In the genomic region with DNA sequence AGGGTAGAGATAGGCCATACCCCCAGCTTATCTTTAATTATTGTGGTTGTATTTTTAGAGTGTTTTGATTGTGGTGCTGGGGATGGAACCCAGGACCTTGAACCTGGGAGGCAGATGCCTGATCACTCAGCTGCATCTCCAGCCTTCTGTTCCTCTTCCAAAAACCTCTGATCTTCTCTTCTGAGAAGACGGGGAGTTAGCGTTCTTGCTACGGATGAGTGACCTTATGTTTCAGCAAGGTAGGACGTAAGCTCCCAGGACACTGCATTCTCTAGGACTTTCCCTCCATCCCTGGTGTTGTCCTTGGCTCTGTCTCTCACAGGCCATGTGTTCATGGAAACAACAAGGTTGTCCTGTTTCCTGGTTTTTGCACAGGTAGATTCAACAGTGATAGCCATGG, we compare ENCODE assay signal across 18 mouse cellular contexts.
DNase-seq lines count a peak whose midpoint lies in the region; TF ChIP-seq lines count a peak whose summit lies in the region.
"Had no signal": no experiment of that assay in that cellular context is flagged by ENCODE, and none has a peak within 500 bp of the region (broad histone marks: within the 10 kb centered on the region; RNA-seq: fewer than 3 reads in every experiment).

No protein-coding gene starts in this region.

- WGBS in cerebellum, adult 2 months, result 52% methylated on average over 4 of the region's 4 CpGs
- WGBS in heart, embryonic 10.5 days, result 93% methylated on average over 4 of the region's 4 CpGs

- H3K4me1 ChIP-seq in cerebellum, adult 2 months (ENCODE audit: control insufficient read depth, insufficient read depth, low read length), result peaks cover 44% of the 10 kb centered on the region
- H3K4me1 ChIP-seq in heart, embryonic 10.5 days, result no peaks in the 10 kb centered on the region
- H3K4me1 ChIP-seq: embryonic facial prominence, embryonic 12.5 days; forebrain, embryonic 13.5 days; forebrain, embryonic 15.5 days had no signal

- H3K27ac ChIP-seq in cerebellum, adult 2 months (ENCODE audit: insufficient read depth, low read length), result peak overlapping the region; percentile 84
- H3K27ac ChIP-seq in heart, embryonic 10.5 days, result no peak overlapping the region
- H3K27ac ChIP-seq: embryonic facial prominence, embryonic 10.5 days; embryonic facial prominence, embryonic 12.5 days; forebrain, embryonic 13.5 days; forebrain, embryonic 15.5 days had no signal

- TF ChIP-seq POLR2A in cerebellum, adult 2 months (IDR thresholded peaks at IDR 0.05; ENCODE audit: borderline replicate concordance, insufficient read depth, low read length), result no peak

- no peak for DNase-seq in cerebellum, adult 2 months
- DNase-seq in cerebellum, adult 11-12 months, result no peak
- peak; percentile 33 for DNase-seq in heart, embryonic 10.5 days (ENCODE audit: low spot score)
- DNase-seq in heart, postnatal 4 days, result no peak
- peak; percentile 3 to 49 for DNase-seq in kidney, adult 8-10 months
- DNase-seq in kidney, postnatal 14 days, result no peak
- peak; percentile 6 to 53 for DNase-seq in kidney, postnatal 36 days
- DNase-seq in kidney, adult 11 months, result no peak
- DNase-seq: adrenal gland, adult 8-10 months; adrenal gland, postnatal 14 days; adrenal gland, postnatal 36 days had no signal

- no peaks in the 10 kb centered on the region for H3K9me3 ChIP-seq in heart, embryonic 10.5 days
- H3K9me3 ChIP-seq: embryonic facial prominence, embryonic 10.5 days; embryonic facial prominence, embryonic 12.5 days; forebrain, embryonic 13.5 days; forebrain, embryonic 15.5 days had no signal

- H3K36me3 ChIP-seq in heart, embryonic 10.5 days, result no peaks in the 10 kb centered on the region
- H3K36me3 ChIP-seq: embryonic facial prominence, embryonic 10.5 days; embryonic facial prominence, embryonic 12.5 days; forebrain, embryonic 15.5 days; G1E had no signal

- TF ChIP-seq CTCF in cerebellum, adult 2 months (IDR thresholded peaks at IDR 0.05; ENCODE audit: borderline replicate concordance, insufficient read depth, low read depth, low read length), result no peak

- H3K4me3 ChIP-seq in cerebellum, adult 2 months (replicated peaks; ENCODE audit: insufficient read depth, low read depth, low read length), result no peak overlapping the region
- no peak overlapping the region for H3K4me3 ChIP-seq in heart, embryonic 10.5 days
- H3K4me3 ChIP-seq: embryonic facial prominence, embryonic 10.5 days; embryonic facial prominence, embryonic 12.5 days; forebrain, embryonic 13.5 days; forebrain, embryonic 15.5 days had no signal

- no peaks in the 10 kb centered on the region for H3K27me3 ChIP-seq in cerebellum, adult 2 months (ENCODE audit: control insufficient read depth, insufficient read depth, low read length)
- no peaks in the 10 kb centered on the region for H3K27me3 ChIP-seq in heart, embryonic 10.5 days (ENCODE audit: insufficient read depth, poor library complexity, severe bottlenecking)
- H3K27me3 ChIP-seq: CH12.LX; embryonic facial prominence, embryonic 12.5 days; forebrain, embryonic 13.5 days; forebrain, embryonic 15.5 days; Patski had no signal

Comparison
In these comparisons a context has a peak if more than half of its experiments do, and no peak if none do; other contexts are left out.
1. DNase-seq: peak in heart, embryonic 10.5 days (single experiment), kidney, adult 8-10 months (2 of 2) and kidney, postnatal 36 days (2 of 2); none in cerebellum, adult 2 months (0 of 2), cerebellum, adult 11-12 months (single experiment), heart, postnatal 4 days (single experiment), kidney, postnatal 14 days (single experiment) and kidney, adult 11 months (single experiment).